Mouse (Mus musculus): ENCODE measurements at regions not wholly inside any gene's neighbourhood (a gene's known extent, or its start where the extent isn't known, plus 50 kb on each side); places are given as distances from the start of the nearest gene placed in this dataset.

GRCm38 (mm10) chr12:96226446-96226845 lies 534.4 kb downstream of the Flrt2 start:
- DNase-seq, result no peak

- no peak for DNase-seq
These were observed 536.7 kb downstream of the Flrt2 start for GRCm38 (mm10) chr12:96228714-96229113.

GRCm38 (mm10) chr12:96235510-96235909 lies 543.5 kb downstream of the Flrt2 start:
- DNase-seq, result no peak

- no peak for DNase-seq
These were observed 544.0 kb downstream of the Flrt2 start for GRCm38 (mm10) chr12:96235996-96236525.

- no peak for DNase-seq
These were observed 547.6 kb downstream of the Flrt2 start for GRCm38 (mm10) chr12:96239642-96240041.

GRCm38 (mm10) chr12:96261978-96262377 lies 570.0 kb downstream of the Flrt2 start:
- no peak for DNase-seq

- no peak for DNase-seq
These were observed 583.9 kb downstream of the Flrt2 start for GRCm38 (mm10) chr12:96275894-96276293.

GRCm38 (mm10) chr12:96311137-96311536 lies 619.1 kb downstream of the Flrt2 start:
- peak; percentile 6 for DNase-seq

GRCm38 (mm10) chr12:96323061-96323786 lies 631.2 kb downstream of the Flrt2 start:
- DNase-seq, result no peak

- no peak for DNase-seq
These were observed 659.1 kb downstream of the Flrt2 start for GRCm38 (mm10) chr12:96351143-96351542.

- DNase-seq, result no peak
These were observed 686.9 kb downstream of the Flrt2 start for GRCm38 (mm10) chr12:96378924-96379323.

- DNase-seq, result no peak
These were observed 727.1 kb downstream of the Flrt2 start for GRCm38 (mm10) chr12:96419104-96419503.

GRCm38 (mm10) chr12:96419567-96419966 lies 727.5 kb downstream of the Flrt2 start:
- DNase-seq, result no peak

- no peak for DNase-seq
These were observed 735.6 kb downstream of the Flrt2 start for GRCm38 (mm10) chr12:96427589-96427988.

- DNase-seq, result no peak
These were observed 750.5 kb downstream of the Flrt2 start for GRCm38 (mm10) chr12:96442546-96442945.

GRCm38 (mm10) chr12:96453374-96453773 lies 761.3 kb downstream of the Flrt2 start:
- DNase-seq, result no peak

- no peak for DNase-seq
These were observed 784.3 kb downstream of the Flrt2 start for GRCm38 (mm10) chr12:96476344-96476743.

GRCm38 (mm10) chr12:96488448-96488960 lies 796.5 kb downstream of the Flrt2 start:
- DNase-seq, result no peak

GRCm38 (mm10) chr12:96509658-96510057 lies 817.6 kb downstream of the Flrt2 start:
- DNase-seq, result no peak

- DNase-seq, result no peak
These were observed 866.8 kb downstream of the Flrt2 start for GRCm38 (mm10) chr12:96558824-96559223.

GRCm38 (mm10) chr12:96594845-96595244 lies 902.8 kb downstream of the Flrt2 start:
- DNase-seq, result no peak

- DNase-seq, result no peak
These were observed 923.1 kb downstream of the Flrt2 start for GRCm38 (mm10) chr12:96615134-96615533.

GRCm38 (mm10) chr12:96615850-96616249 lies 923.8 kb downstream of the Flrt2 start:
- no peak for DNase-seq

- no peak for DNase-seq
These were observed 925.2 kb downstream of the Flrt2 start for GRCm38 (mm10) chr12:96617226-96617625.

Measured in kidney, adult 18-20 months (tissue).